Mouse (Mus musculus) lung, postnatal 0 days (tissue): Measurements from ENCODE around the gene Tmem132d. TPM values are rescaled to one million over a fixed set of nuclear protein-coding genes. Genes with fewer than 3 reads are reported as not detected.

Experiments used
- ATAC-seq: fragments of 200-750 bp; cut with Nextera tagmentation; 2 replicates; pipeline ENCODE4 v1.8.0; 2017; ENCODE audit warnings: moderate library complexity
- DNase-seq: peaks from one replicate; pipeline ENCODE4 v3.0.0-alpha.2; 2016; ENCODE audit warnings: low spot score
- H3K27ac ChIP-seq: fragments of 300-500 bp; sonication (generic); 2 replicates; pipeline ENCODE4 v1.5.1; 2014; ENCODE audit warnings: antibody characterized with exemption, mild to moderate bottlenecking, low read length, mixed read lengths
- H3K27me3 ChIP-seq: fragments of 300-500 bp; sonication (generic); replicated peaks from 2 replicates; pipeline ENCODE4 v1.6.1; 2014; ENCODE audit warnings: low read length, mixed read lengths; ENCODE audit not compliant: insufficient read depth
- H3K36me3 ChIP-seq: fragments of 300-500 bp; sonication (generic); 2 replicates; pipeline ENCODE4 v1.6.1; 2014; ENCODE audit warnings: low read length, mixed read lengths; ENCODE audit not compliant: insufficient read depth
- H3K4me1 ChIP-seq: fragments of 300-500 bp; sonication (generic); 2 replicates; pipeline ENCODE4 v1.6.1; 2014; ENCODE audit warnings: antibody characterized with exemption, low read depth, low read length, mixed read lengths; ENCODE audit not compliant: insufficient read depth
- H3K4me2 ChIP-seq: fragments of 300-500 bp; sonication (generic); replicated peaks from 2 replicates; pipeline ENCODE4 v1.6.1; 2014; ENCODE audit warnings: low read depth, mild to moderate bottlenecking, low read length, moderate library complexity, mixed read lengths
- H3K4me3 ChIP-seq: fragments of 300-500 bp; sonication (generic); 2 replicates; pipeline ENCODE4 v1.5.1; 2014; ENCODE audit warnings: low read depth, low read length
- H3K9ac ChIP-seq: fragments of 300-500 bp; sonication (generic); replicated peaks from 2 replicates; pipeline ENCODE4 v1.6.1; 2014; ENCODE audit warnings: low read depth, mild to moderate bottlenecking
- H3K9me3 ChIP-seq: fragments of 300-500 bp; sonication (generic); 2 replicates; pipeline ENCODE4 v1.6.1; 2016; ENCODE audit warnings: low read length, mixed read lengths
- CTCF ChIP-seq: IDR thresholded peaks from 2 replicates; pipeline ENCODE4 v1.5.1; 2016; ENCODE audit warnings: antibody characterized with exemption, mild to moderate bottlenecking
- EP300 ChIP-seq: IDR thresholded peaks from 2 replicates; pipeline ENCODE4 v1.6.1; 2016; ENCODE audit warnings: antibody characterized with exemption, mild to moderate bottlenecking, control low read depth
- WGBS: fragments of 180-500 bp; shearing (Covaris S2); extraction: QIAGEN DNeasy Blood & Tissue Kit; methylation state at CpG from one replicate; pipeline ENCODE4 v1.1.7; 2014; 5-methylcytosine and 5-hydroxymethylcytosine counted together
- polyA plus RNA-seq: library from polyadenylated mRNA; unstranded; fragments of >200 nt; fragmentation: Nextera tagmentation; extraction: Ambion mirVana; gene quantifications from 2 replicates; pipeline ENCODE4 v1.2.1, GENCODE M21; 2015

Tmem132d gene
- polyA plus RNA-seq, 1 experiment from 2014 or later: 1.6 TPM

- TF ChIP-seq EP300: no peak
- TF ChIP-seq CTCF: no peak
- no peak for DNase-seq
- no peak for ATAC-seq
These were observed 227.2 kb downstream of the Tmem132d start for GRCm38 (mm10) chr5:128205716-128206115.

GRCm38 (mm10) chr5:128204685-128205320 lies 228.1 kb downstream of the Tmem132d start:
- ATAC-seq (no peak), DNase-seq (no peak)
- Histone ChIP-seq H3K36me3 (no peaks in the 10 kb centered on the region), H3K4me2 (no peak overlapping the region), H3K27ac (no peak overlapping the region), H3K9me3 (no peaks in the 10 kb centered on the region), H3K27me3 (no peaks in the 10 kb centered on the region), H3K9ac (no peak overlapping the region), H3K4me1 (no peaks in the 10 kb centered on the region; the same call in 1 of the 2 replicates), H3K4me3 (no peak overlapping the region)
- no peak for TF ChIP-seq CTCF
- TF ChIP-seq EP300: no peak
- 68% methylated on average over 17 of the region's 17 CpGs for WGBS

More at GRCm38 (mm10) chr5:128205716-128206115, 227.2 kb downstream of the Tmem132d start:
- Histone ChIP-seq H3K4me2 (no peak overlapping the region), H3K4me1 (no peaks in the 10 kb centered on the region; the same call in 1 of the 2 replicates), H3K27ac (no peak overlapping the region), H3K9me3 (no peaks in the 10 kb centered on the region), H3K9ac (no peak overlapping the region), H3K4me3 (no peak overlapping the region), H3K27me3 (no peaks in the 10 kb centered on the region), H3K36me3 (no peaks in the 10 kb centered on the region)
- WGBS: 29% methylated on average over 2 of the region's 2 CpGs

- ATAC-seq: peak; percentile 66
- 0 out of 2 replicates have a peak overlapping the region, but pooled peaks have one; percentile 19 for H3K4me2 ChIP-seq
These were observed 228.8 kb downstream of the Tmem132d start for GRCm38 (mm10) chr5:128203879-128204581.

GRCm38 (mm10) chr5:128194106-128194505 lies 238.8 kb downstream of the Tmem132d start:
- no peak overlapping the region for H3K4me2 ChIP-seq
- TF ChIP-seq CTCF (no peak), EP300 (no peak)
- no peaks in the 10 kb centered on the region for H3K9me3 ChIP-seq
- H3K27ac ChIP-seq: no peak overlapping the region
- H3K9ac ChIP-seq: no peak overlapping the region
- no peak for DNase-seq
- no peak for ATAC-seq
- WGBS: 79% methylated on average over 4 of the region's 4 CpGs
- no peaks in the 10 kb centered on the region for H3K36me3 ChIP-seq
- no peak overlapping the region for H3K4me3 ChIP-seq
- no peaks in the 10 kb centered on the region for H3K4me1 ChIP-seq
- no peaks in the 10 kb centered on the region for H3K27me3 ChIP-seq

More at GRCm38 (mm10) chr5:128203879-128204581, 228.8 kb downstream of the Tmem132d start:
- 27% methylated on average over 9 of the region's 9 CpGs for WGBS
- no peak overlapping the region for H3K9ac ChIP-seq
- H3K27me3 ChIP-seq: no peaks in the 10 kb centered on the region
- DNase-seq: peak; percentile 46
- no peak overlapping the region for H3K4me3 ChIP-seq
- H3K4me1 ChIP-seq: no peaks in the 10 kb centered on the region; the same call in 1 of the 2 replicates
- H3K9me3 ChIP-seq: no peaks in the 10 kb centered on the region
- no peak overlapping the region for H3K27ac ChIP-seq
- H3K36me3 ChIP-seq: no peaks in the 10 kb centered on the region
- TF ChIP-seq CTCF: no peak

- WGBS: 77% methylated on average over 6 of the region's 6 CpGs
- no peaks in the 10 kb centered on the region for H3K36me3 ChIP-seq
- DNase-seq: no peak
- H3K4me3 ChIP-seq: no peak overlapping the region
- TF ChIP-seq CTCF (no peak), EP300 (no peak)
- ATAC-seq: no peak
- H3K9me3 ChIP-seq: no peaks in the 10 kb centered on the region
- H3K4me1 ChIP-seq: no peaks in the 10 kb centered on the region
- no peak overlapping the region for H3K9ac ChIP-seq
- no peaks in the 10 kb centered on the region for H3K27me3 ChIP-seq
- H3K27ac ChIP-seq: no peak overlapping the region
- H3K4me2 ChIP-seq: no peak overlapping the region
These were observed 240.3 kb downstream of the Tmem132d start for GRCm38 (mm10) chr5:128192485-128193055.

GRCm38 (mm10) chr5:128191710-128192109 lies 241.2 kb downstream of the Tmem132d start:
- WGBS: 80% methylated on average over 9 of the region's 9 CpGs
- DNase-seq: no peak

More at GRCm38 (mm10) chr5:128191710-128192109, 241.2 kb downstream of the Tmem132d start:
- no peak for ATAC-seq
- TF ChIP-seq EP300 (no peak), CTCF (no peak)
- Histone ChIP-seq H3K9me3 (no peaks in the 10 kb centered on the region), H3K4me2 (no peak overlapping the region), H3K4me3 (no peak overlapping the region), H3K4me1 (no peaks in the 10 kb centered on the region), H3K27me3 (no peaks in the 10 kb centered on the region), H3K9ac (no peak overlapping the region), H3K36me3 (no peaks in the 10 kb centered on the region), H3K27ac (no peak overlapping the region)
